ENCODE assay signal across 10 mouse cellular contexts in the genomic region with DNA sequence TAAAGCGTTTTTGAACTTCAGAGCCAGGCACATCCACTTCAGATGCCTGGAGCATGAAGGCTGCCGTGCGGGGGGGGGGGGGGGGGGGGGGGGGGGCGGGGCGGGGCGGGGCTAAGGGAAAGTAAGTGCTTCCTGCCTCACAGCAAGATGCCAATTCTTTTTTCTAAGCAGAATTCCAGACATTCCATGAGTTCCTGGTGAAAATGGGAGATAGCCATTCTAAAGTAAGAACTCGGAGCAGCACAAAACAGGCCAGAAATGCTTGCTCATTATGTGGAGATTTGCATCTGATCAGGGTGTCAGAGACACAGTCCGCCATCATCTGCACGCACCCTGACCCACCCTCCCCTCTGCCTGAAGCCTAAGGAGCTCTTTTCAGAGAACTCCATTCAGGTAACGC.
DNase-seq lines count a peak whose midpoint lies in the region; ATAC-seq lines count a peak whose summit lies in the region.
"Had no signal": no experiment of that assay in that cellular context is flagged by ENCODE, and none has a peak within 500 bp of the region (broad histone marks: within the 10 kb centered on the region; RNA-seq: fewer than 3 reads in every experiment).

No protein-coding gene starts in this region.

- peak; percentile 56 for DNase-seq in 3134 (ENCODE audit: extremely low read depth, insufficient read length, low spot score)
- DNase-seq in embryo, embryonic 11.5 days (ENCODE audit: low read depth, low spot score), result peak; percentile 39
- DNase-seq in left cerebral cortex, adult 18-20 months (ENCODE audit: low spot score in 2 of 2), result no peak
- DNase-seq in left cerebral cortex, postnatal 36 days (ENCODE audit: low spot score in 2 of 2), result no peak
- no peak for DNase-seq in cerebellum, adult 11-12 months

- H3K36me3 ChIP-seq in hindbrain, embryonic 16.5 days (ENCODE audit: control insufficient read depth, insufficient read depth, low read length), result no peaks in the 10 kb centered on the region
- no peaks in the 10 kb centered on the region for H3K36me3 ChIP-seq in lung, embryonic 15.5 days
- H3K36me3 ChIP-seq: liver, embryonic 15.5 days had no signal

- intact Hi-C loops in left cerebral cortex, postnatal 36 days (cut with DNase I), result no loop called here

- 2% methylated on average over 5 of the region's 10 CpGs for WGBS in hindbrain, embryonic 16.5 days
- 6% methylated on average over 8 of the region's 10 CpGs for WGBS in lung, embryonic 15.5 days

- H3K4me1 ChIP-seq in hindbrain, embryonic 16.5 days (ENCODE audit: control insufficient read depth, insufficient read depth, low read depth, low read length), result no peaks in the 10 kb centered on the region
- H3K4me1 ChIP-seq in lung, embryonic 15.5 days, result peaks cover 6% of the 10 kb centered on the region; the same call in 1 of the 2 replicates
- H3K4me1 ChIP-seq: liver, embryonic 15.5 days had no signal

- H3K27me3 ChIP-seq in hindbrain, embryonic 16.5 days (replicated peaks; ENCODE audit: control insufficient read depth, insufficient read depth, low read length), result no peaks in the 10 kb centered on the region
- H3K27me3 ChIP-seq in lung, embryonic 15.5 days, result no peaks in the 10 kb centered on the region
- H3K27me3 ChIP-seq: liver, embryonic 15.5 days; Patski had no signal

- H3K4me3 ChIP-seq in hindbrain, embryonic 16.5 days (ENCODE audit: low read length), result no peak overlapping the region
- H3K4me3 ChIP-seq in lung, embryonic 15.5 days, result peak overlapping the region; percentile 18
- H3K4me3 ChIP-seq: liver, embryonic 15.5 days had no signal

- ATAC-seq in hindbrain, embryonic 16.5 days, result no peak
- peak; percentile 39; the same call in 1 of the 2 replicates for ATAC-seq in lung, embryonic 15.5 days (ENCODE audit: borderline replicate concordance, extremely low read depth, low FRiP score, low TSS enrichment)
- no peak for ATAC-seq in frontal cortex, adult (ENCODE audit: low TSS enrichment)
- ATAC-seq: Patski had no signal

- H3K27ac ChIP-seq in hindbrain, embryonic 16.5 days (ENCODE audit: low read depth, low read length), result no peak overlapping the region
- H3K27ac ChIP-seq in lung, embryonic 15.5 days, result peak overlapping the region; percentile 84
- H3K27ac ChIP-seq: liver, embryonic 15.5 days had no signal

- peak overlapping the region; percentile 44 for H3K4me2 ChIP-seq in hindbrain, embryonic 16.5 days (ENCODE audit: low read length)
- peak overlapping the region; percentile 46 for H3K4me2 ChIP-seq in lung, embryonic 15.5 days
- H3K4me2 ChIP-seq: liver, embryonic 15.5 days had no signal

- H3K9ac ChIP-seq in hindbrain, embryonic 16.5 days (ENCODE audit: low read depth, low read length), result no peak overlapping the region
- H3K9ac ChIP-seq in lung, embryonic 15.5 days, result no peak overlapping the region
- H3K9ac ChIP-seq: liver, embryonic 15.5 days had no signal

- no peaks in the 10 kb centered on the region for H3K9me3 ChIP-seq in hindbrain, embryonic 16.5 days (ENCODE audit: control insufficient read depth, low read length)
- H3K9me3 ChIP-seq in lung, embryonic 15.5 days, result no peaks in the 10 kb centered on the region
- H3K9me3 ChIP-seq: liver, embryonic 15.5 days had no signal

Comparison
In these comparisons a context has a peak if more than half of its experiments do, and no peak if none do; other contexts are left out.
1. DNase-seq: peak in 3134 (single experiment) and embryo, embryonic 11.5 days (single experiment); none in left cerebral cortex, adult 18-20 months (0 of 2), left cerebral cortex, postnatal 36 days (0 of 2) and cerebellum, adult 11-12 months (single experiment).